Mouse (Mus musculus) heart, embryonic 10.5 days (tissue): Measurements from ENCODE around the gene Zfp207. TPM values are rescaled to one million over a fixed set of nuclear protein-coding genes. Genes with fewer than 3 reads are reported as not detected.
"Not testable (repeated sequence)": the region's sequence is repeated elsewhere in the genome, so short reads cannot be mapped to it uniquely, and the experiment has no call there.

ENCODE experiments used
- DNase-seq: peaks from one replicate; pipeline ENCODE4 v3.0.0-alpha.2; 2017; ENCODE audit warnings: low spot score
- H3K27ac ChIP-seq: fragments of 300-500 bp; sonication (generic); 2 replicates; pipeline ENCODE4 v1.5.1; 2016; ENCODE audit warnings: mild to moderate bottlenecking
- H3K27me3 ChIP-seq: fragments of 300-500 bp; sonication (generic); 2 replicates; pipeline ENCODE4 v1.6.1; 2016; ENCODE audit warnings: mild to moderate bottlenecking; ENCODE audit not compliant: poor library complexity, insufficient read depth, severe bottlenecking
- H3K36me3 ChIP-seq: fragments of 300-500 bp; sonication (generic); 2 replicates; pipeline ENCODE4 v1.6.1; 2016; ENCODE audit warnings: mild to moderate bottlenecking, moderate library complexity
- H3K4me1 ChIP-seq: fragments of 300-500 bp; sonication (generic); 2 replicates; pipeline ENCODE4 v1.6.1; 2016; ENCODE audit warnings: mild to moderate bottlenecking
- H3K4me3 ChIP-seq: fragments of 300-500 bp; sonication (generic); 2 replicates; pipeline ENCODE4 v1.5.1; 2016; ENCODE audit warnings: mild to moderate bottlenecking, moderate library complexity
- H3K9me3 ChIP-seq: fragments of 300-500 bp; sonication (generic); 2 replicates; pipeline ENCODE4 v1.6.1; 2016; ENCODE audit warnings: mild to moderate bottlenecking, moderate library complexity
- WGBS: fragments of 180-500 bp; shearing (Covaris S2); methylation state at CpG from one replicate; pipeline ENCODE4 v1.1.7; 2016; 5-methylcytosine and 5-hydroxymethylcytosine counted together
- polyA plus RNA-seq: library from polyadenylated mRNA; unstranded; fragments of >200 nt; fragmentation: Nextera tagmentation; extraction: Ambion mirVana; gene quantifications from 2 replicates; pipeline ENCODE4 v1.2.1, GENCODE M21; 2016

The Zfp207 gene
- 191 and 222 TPM in 2 replicates for polyA plus RNA-seq

DNA sequence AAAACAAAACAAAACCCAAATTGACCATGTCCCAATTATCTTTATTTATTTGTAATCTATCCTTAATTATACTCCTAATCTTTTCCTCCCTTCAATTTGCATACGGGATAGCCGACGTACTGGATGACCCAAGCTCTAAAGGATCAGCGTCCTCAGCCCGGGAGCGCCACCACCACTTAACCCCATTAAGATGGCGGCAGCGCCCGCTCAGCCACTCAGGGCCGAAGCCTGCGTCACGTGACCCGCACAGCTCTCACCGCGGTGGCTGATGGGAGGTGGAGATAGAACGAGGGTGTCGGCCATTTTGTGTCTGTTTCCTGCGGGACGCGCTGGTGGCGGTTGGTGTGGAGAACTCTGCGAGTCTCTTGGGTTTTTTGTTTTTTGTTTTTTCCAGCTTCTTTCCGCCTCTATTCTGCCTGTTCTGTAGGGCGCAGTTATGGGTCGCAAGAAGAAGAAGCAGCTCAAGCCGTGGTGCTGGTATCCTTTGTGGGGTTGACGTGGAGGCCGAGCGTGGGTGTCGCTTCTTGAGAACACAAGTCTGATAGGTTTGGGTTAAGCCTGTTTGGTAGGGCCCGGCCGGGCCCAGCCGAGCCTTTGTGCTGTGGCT, at the start of gene Zfp207:
Gene Zfp207 (plus strand): TSS at position 261 of the 607 bp plus-strand sequence.
- H3K4me1 ChIP-seq: peaks cover 13% of the 10 kb centered on the region
- peaks cover 34% of the 10 kb centered on the region for H3K36me3 ChIP-seq
- peak; percentile 98 for DNase-seq
- no peaks in the 10 kb centered on the region for H3K27me3 ChIP-seq
- H3K4me3 ChIP-seq: peak within 1 kb of the TSS; percentile 80
- WGBS: under 1% methylated on average over 33 of the region's 33 CpGs
- peak within 1 kb of the TSS; percentile 96 for H3K27ac ChIP-seq
- H3K9me3 ChIP-seq: no peaks in the 10 kb centered on the region

DNA sequence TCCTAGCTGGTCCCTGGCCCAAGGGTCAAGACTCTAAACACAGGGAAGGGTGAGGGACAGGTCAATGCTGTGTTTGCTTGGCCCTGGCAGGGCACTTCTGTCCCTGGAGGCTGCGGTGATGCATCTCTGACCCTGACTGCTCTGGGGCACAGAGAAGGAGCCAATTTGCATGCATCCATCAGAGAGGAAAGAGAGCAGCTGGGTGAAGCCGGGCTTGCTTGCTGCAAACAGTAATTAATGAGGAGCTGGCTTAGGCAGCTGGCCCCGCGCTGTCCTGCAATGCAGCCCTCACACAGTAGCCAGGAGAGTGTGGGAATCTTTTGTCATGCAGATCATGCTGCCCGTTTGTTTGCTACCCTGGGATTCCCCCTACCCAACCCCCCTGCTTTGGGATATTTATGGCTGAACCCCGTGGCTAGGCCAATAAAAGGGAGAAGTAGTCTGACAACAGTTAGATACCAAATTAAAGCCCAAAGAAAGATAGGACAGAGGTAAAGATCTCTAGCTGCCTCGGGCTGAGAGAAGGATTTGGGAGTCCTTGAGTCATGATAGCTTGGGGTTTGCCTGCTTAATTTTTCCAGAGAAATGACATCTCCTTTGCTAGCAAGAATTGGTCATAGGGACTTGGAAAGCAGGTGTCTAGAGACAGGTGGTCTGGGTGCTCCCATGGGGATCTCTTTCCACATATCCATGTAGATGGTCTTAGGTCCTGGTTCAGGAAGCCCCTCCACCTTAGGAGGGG, 47.3 kb upstream of the Zfp207 start:
- no peak overlapping the region for H3K27ac ChIP-seq
- no peaks in the 10 kb centered on the region for H3K36me3 ChIP-seq
- H3K4me1 ChIP-seq: peaks cover 19% of the 10 kb centered on the region
- DNase-seq: no peak
- H3K4me3 ChIP-seq: no peak overlapping the region
- WGBS: 8% methylated on average over 7 of the region's 7 CpGs
- no peaks in the 10 kb centered on the region for H3K9me3 ChIP-seq
- 0 out of 2 replicates have a peak, but pooled peaks cover 14% of the 10 kb centered on the region for H3K27me3 ChIP-seq

DNA sequence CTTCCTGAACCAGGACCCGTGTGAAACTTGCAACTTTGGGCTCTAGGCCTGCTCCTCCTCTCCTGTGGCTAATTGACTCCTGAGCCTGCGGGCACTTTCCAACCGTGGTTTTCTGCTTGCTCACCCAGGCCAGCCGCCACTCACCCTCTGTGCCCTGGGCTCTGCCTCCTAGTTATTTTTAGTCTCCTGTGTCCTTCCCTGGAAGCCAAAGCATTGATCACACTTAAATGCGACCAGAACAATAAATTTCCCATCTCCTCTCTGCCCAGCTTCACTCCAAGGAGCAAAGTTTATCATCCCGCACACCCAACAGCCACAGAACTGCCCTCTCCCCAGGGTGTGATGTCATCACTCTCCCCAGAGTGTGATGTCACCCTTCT, 46.7 kb upstream of the Zfp207 start:
- Histone ChIP-seq H3K9me3 (no peaks in the 10 kb centered on the region), H3K27ac (no peak overlapping the region), H3K4me3 (no peak overlapping the region), H3K36me3 (no peaks in the 10 kb centered on the region), H3K27me3 (0 out of 2 replicates have a peak, but pooled peaks cover 14% of the 10 kb centered on the region), H3K4me1 (peaks cover 19% of the 10 kb centered on the region)
- no peak for DNase-seq
- 19% methylated on average over 6 of the region's 6 CpGs for WGBS

DNA sequence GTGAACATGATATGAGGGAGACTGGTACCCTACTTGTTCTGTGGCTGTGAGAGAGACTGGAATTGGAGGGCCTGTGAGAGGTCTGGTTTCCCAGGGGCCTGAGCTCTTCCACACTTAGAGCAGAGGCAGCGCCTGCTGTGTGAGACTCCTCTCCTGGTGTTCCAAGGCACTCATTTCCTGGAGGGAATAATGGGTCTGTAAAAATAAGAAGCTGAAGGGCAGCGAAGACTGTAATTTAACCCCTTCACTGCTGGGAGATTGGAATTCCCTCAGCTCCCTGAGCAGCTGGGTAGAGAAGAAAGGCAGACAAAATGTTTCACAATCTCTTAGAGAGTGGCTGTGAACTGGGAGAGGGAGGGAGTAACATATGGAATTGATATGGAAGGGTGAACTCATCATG, 40.6 kb upstream of the Zfp207 start:
- no peak for DNase-seq
- Histone ChIP-seq H3K27me3 (0 out of 2 replicates have a peak, but pooled peaks cover 17% of the 10 kb centered on the region), H3K27ac (no peak overlapping the region), H3K4me3 (no peak overlapping the region), H3K36me3 (no peaks in the 10 kb centered on the region), H3K9me3 (no peaks in the 10 kb centered on the region), H3K4me1 (no peaks in the 10 kb centered on the region)
- 15% methylated on average over 2 of the region's 2 CpGs for WGBS

DNA sequence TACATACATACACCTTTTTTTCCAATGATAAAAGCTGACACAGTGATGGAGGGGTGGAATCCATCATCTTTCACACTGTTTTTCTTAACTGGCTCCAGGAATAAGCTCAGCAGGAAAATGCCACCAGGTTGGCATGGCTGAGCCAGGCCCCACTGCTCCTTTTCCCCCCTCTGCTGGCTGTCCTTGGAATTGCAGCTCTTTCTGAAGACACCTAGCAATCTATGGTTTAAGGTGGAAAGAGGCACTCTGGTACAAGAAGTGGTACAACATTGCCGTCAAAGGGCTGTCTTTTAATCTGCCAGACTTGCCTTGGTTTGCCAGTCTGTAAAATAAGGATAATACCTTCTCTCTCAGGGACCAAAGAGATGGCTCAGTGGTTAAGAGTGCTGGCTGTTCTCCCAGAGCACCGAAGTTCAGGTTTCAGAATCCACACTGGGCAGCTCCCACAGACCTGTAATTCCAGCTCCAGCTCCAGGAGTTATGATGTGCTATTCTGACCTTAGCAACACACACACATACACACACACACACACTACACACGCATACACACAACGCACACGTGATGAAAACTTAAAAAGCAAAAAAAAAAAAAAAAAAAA, 31.1 kb upstream of the Zfp207 start:
- peak; percentile 87 for DNase-seq
- no peaks in the 10 kb centered on the region for H3K36me3 ChIP-seq
- no peak overlapping the region for H3K4me3 ChIP-seq
- H3K27me3 ChIP-seq: peaks cover 6% of the 10 kb centered on the region; the same call in 1 of the 2 replicates
- H3K9me3 ChIP-seq: no peaks in the 10 kb centered on the region
- 68% methylated on average over 5 of the region's 5 CpGs for WGBS
- H3K27ac ChIP-seq: no peak overlapping the region
- no peaks in the 10 kb centered on the region for H3K4me1 ChIP-seq

DNA sequence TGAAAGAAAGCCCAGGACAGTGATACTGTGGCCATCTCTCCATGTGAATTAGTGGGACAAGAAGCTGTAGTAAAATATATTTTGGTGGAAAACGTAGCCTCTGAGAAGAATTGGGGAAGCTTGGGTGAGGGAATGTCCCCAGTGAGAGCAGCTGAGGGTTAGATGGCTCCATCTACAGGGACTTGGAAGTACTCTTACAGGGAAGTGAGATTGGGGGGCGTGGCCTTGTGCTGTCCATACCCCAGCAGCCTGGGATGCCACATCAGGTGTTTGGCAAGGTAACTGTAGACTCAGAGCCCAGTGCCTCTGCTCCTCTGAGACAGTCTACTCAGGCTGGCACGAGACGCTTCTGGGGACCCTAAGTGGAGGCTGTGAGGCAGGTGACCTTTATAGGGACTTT, 28.2 kb upstream of the Zfp207 start:
- Histone ChIP-seq H3K36me3 (peaks cover 5% of the 10 kb centered on the region; the same call in 1 of the 2 replicates), H3K27me3 (peaks cover 6% of the 10 kb centered on the region; the same call in 1 of the 2 replicates), H3K4me3 (no peak overlapping the region), H3K4me1 (no peaks in the 10 kb centered on the region), H3K9me3 (no peaks in the 10 kb centered on the region), H3K27ac (no peak overlapping the region)
- WGBS: 32% methylated on average over 4 of the region's 4 CpGs
- DNase-seq: no peak

DNA sequence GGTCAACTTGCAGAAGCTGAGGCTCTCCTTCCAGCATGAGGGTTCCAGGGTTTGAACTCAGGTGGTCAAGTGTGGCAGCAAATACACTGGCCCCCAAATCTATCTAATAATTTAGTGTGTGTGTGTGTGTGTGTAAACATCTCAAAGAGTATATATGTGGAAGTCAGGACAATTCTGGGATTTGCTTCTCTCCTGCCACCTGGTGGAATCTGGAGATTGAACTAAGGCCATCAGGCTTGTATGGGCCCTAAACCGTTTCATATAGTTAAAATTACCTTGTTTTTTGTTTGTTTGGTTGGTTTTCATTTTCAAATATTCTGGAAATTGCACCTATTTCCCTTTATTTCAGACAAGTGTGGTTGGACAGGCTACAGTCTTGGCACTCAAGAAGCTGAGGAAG, 14.1 kb upstream of the Zfp207 start:
- WGBS: 91% methylated on average over 1 of the region's 1 CpGs
- H3K36me3 ChIP-seq: peaks cover 72% of the 10 kb centered on the region

DNA sequence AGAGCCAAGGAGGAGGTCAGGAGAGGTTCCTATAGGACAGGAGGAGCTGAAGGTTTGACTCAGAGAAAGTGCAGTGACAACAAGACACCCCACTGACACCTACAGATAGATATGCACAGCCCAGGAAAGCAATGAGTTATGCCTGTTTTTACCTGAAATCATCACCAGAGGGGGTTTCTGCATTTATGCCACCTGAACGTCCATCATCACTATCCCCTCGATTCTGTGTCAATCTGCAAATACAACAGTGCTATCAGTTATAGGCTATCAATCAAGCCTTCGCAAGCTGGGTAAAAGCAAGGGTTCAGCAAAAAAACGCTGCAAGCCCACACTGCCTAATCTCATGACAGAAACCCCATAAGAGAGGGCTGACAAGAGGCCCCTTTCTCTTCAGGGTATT, 6.4 kb upstream of the Zfp207 start:
- Histone ChIP-seq H3K4me3 (no peak overlapping the region), H3K9me3 (no peaks in the 10 kb centered on the region), H3K27ac (no peak overlapping the region), H3K4me1 (peaks cover 6% of the 10 kb centered on the region; the same call in 1 of the 2 replicates), H3K27me3 (no peaks in the 10 kb centered on the region), H3K36me3 (peaks cover 29% of the 10 kb centered on the region)
- DNase-seq: peak; percentile 55
- WGBS: 68% methylated on average over 4 of the region's 4 CpGs

More for the DNA sequence above, 14.1 kb upstream of the Zfp207 start:
- H3K4me1 ChIP-seq: no peaks in the 10 kb centered on the region
- no peak overlapping the region for H3K27ac ChIP-seq
- DNase-seq: peak; percentile 22
- H3K4me3 ChIP-seq: no peak overlapping the region
- no peaks in the 10 kb centered on the region for H3K9me3 ChIP-seq
- no peaks in the 10 kb centered on the region for H3K27me3 ChIP-seq

DNA sequence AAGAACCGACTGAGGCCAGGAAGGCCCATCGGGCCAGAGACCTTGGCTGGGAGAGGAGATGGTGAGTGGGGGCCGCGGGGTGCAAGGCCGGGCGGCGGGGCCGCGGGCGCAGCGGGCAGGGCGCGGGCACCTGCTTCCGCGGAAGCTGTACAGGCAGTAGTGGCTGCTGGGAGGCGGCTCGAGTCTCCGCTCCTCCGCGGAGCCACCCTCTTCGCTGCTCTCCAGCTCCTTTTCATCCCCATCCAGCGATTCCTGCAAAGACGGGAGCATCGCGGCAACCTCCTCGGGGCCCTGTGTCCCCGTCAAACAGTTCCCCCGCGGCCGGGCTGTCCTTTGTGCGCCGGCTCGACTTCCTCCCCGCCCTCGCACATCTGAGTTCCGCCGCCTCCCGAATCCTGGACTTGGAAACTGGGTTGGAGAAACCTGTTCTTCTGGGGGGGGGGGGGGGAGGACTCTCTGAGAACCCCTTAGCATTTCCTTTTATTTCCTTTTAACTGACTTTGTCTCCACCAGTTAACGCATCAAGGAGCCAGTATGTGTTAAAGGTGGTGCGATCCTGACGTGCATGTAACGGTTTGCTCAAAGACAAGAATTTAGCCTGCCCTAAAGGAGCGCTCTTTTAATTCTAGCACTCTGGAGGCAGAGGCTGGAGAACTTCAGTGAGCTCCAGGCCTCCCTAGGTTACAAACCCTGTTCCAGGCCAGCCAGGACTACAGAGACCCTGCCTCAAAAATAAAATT, 5.2 kb upstream of the Zfp207 start, which contains the start of gene 5730455P16Rik:
Gene 5730455P16Rik (minus strand): TSS at position 323 of the 740 bp plus-strand sequence.
- Histone ChIP-seq H3K27ac (peak within 1 kb of the TSS; percentile 95), H3K4me1 (peaks cover 6% of the 10 kb centered on the region; the same call in 1 of the 2 replicates), H3K4me3 (peak within 1 kb of the TSS; percentile 91), H3K27me3 (no peaks in the 10 kb centered on the region), H3K36me3 (peaks cover 26% of the 10 kb centered on the region), H3K9me3 (no peaks in the 10 kb centered on the region)
- DNase-seq: peak; percentile 89
- 4% methylated on average over 42 of the region's 43 CpGs for WGBS

DNA sequence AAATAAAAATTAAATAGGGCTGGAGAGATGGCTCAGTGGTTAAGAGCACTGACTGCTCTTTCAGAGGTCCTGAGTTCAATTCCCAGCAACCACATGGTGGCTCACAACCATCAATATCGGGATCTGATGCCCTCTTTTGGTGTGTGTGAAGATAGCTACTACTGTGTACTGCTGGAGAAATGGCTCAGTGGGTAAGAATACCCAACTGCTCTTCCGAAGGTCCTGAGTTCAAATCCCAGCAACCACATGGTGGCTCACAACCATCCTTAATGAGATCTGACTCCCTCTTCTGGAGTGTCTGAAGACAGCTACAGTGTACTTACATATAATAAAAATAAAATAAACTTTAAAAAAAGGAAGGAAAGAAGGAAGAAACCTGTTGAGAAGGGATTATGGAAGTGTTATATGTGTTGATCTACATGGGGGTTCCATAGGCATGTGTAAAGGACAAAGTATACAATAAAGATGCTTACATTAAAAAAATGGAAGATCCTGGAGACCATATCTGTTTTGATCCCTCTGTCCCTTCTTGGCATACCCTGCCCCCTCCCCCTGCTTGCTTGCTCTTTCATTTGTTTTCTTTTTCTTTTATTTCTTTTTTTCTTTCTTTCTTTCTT, 4.5 kb upstream of the Zfp207 start:
- not testable (repeated sequence) for H3K27me3 ChIP-seq, H3K9me3 ChIP-seq, H3K4me1 ChIP-seq
- peak overlapping the region; percentile 91 for H3K4me3 ChIP-seq
- 60% methylated on average over 2 of the region's 2 CpGs for WGBS
- peak overlapping the region; percentile 95; the same call in 1 of the 2 replicates for H3K27ac ChIP-seq
- DNase-seq: peak; percentile 25
- H3K36me3 ChIP-seq: peaks cover 19% of the 10 kb centered on the region

DNA sequence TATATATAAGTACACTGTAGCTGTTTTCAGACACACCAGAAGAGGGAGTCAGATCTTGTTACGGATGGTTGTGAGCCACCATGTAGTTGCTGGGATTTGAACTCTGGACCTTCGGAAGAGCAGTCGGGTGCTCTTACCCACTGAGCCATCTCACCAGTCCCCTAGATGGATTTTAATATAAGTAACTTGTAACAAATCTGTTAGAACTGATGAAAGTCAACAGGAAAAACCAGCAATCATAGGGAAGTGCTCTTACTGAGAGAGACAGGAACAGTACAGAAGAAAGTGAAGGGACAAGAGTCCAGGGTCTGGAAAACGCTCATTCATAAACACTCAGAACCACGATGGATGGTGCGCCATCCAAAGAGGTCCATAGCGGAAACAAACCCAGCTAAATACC, 3.9 kb upstream of the Zfp207 start:
- H3K27ac ChIP-seq, H3K9me3 ChIP-seq, H3K4me1 ChIP-seq, H3K27me3 ChIP-seq, H3K4me3 ChIP-seq, DNase-seq: not testable (repeated sequence)
- WGBS: 94% methylated on average over 7 of the region's 7 CpGs
- H3K36me3 ChIP-seq: peaks cover 13% of the 10 kb centered on the region; the same call in 1 of the 2 replicates

DNA sequence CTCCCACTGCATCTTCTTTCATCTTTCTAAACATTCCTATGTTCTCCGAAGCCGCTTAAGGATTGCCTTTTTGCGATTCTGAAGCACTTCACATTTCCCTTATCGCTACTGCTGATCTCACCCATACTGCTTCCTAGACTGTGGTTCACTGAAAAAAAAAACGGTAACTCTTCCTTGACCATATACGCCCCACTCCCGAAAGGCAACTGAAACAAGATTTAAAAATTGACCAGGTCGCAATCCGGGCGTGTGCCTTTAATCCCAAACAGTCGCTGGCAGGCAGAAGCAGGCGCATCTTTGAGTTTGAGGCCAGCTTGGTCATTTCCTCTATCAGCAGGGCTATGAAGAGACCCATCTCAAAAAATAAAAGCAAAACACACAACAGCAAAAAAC, 457 bp upstream of the Zfp207 start:
- peaks cover 13% of the 10 kb centered on the region for H3K4me1 ChIP-seq
- peak; percentile 74 for DNase-seq

More for the DNA sequence above, 457 bp upstream of the Zfp207 start:
- Histone ChIP-seq H3K27me3 (no peaks in the 10 kb centered on the region), H3K27ac (peak overlapping the region; percentile 96), H3K36me3 (peaks cover 29% of the 10 kb centered on the region), H3K4me3 (peak overlapping the region; percentile 80), H3K9me3 (no peaks in the 10 kb centered on the region)
- WGBS: 7% methylated on average over 12 of the region's 12 CpGs
